Mouse (Mus musculus) intestine, embryonic 15.5 days (tissue): ENCODE results near the gene Mettl15. TPM values are rescaled to one million over a fixed set of nuclear protein-coding genes. Genes with fewer than 3 reads are reported as not detected.

ENCODE experiments used
- ATAC-seq: fragments of 200-750 bp; cut with Nextera tagmentation; 2 replicates; pipeline ENCODE4 v1.8.0; 2017; ENCODE audit warnings: moderate TSS enrichment, moderate library complexity
- H3K27ac ChIP-seq: fragments of 300-500 bp; sonication (generic); 2 replicates; pipeline ENCODE4 v1.5.1; 2015; ENCODE audit warnings: mild to moderate bottlenecking, inconsistent platforms
- H3K27me3 ChIP-seq: fragments of 300-500 bp; sonication (generic); replicated peaks from 2 replicates; pipeline ENCODE4 v1.6.1; 2015; ENCODE audit warnings: inconsistent platforms
- H3K36me3 ChIP-seq: fragments of 300-500 bp; sonication (generic); 2 replicates; pipeline ENCODE4 v1.6.1; 2015; ENCODE audit warnings: inconsistent platforms
- H3K4me1 ChIP-seq: fragments of 300-500 bp; sonication (generic); replicated peaks from 2 replicates; pipeline ENCODE4 v1.6.1; 2015; ENCODE audit warnings: inconsistent platforms
- H3K4me2 ChIP-seq: fragments of 300-500 bp; sonication (generic); replicated peaks from 2 replicates; pipeline ENCODE4 v1.6.1; 2015; ENCODE audit warnings: mild to moderate bottlenecking, inconsistent platforms
- H3K4me3 ChIP-seq: fragments of 300-500 bp; sonication (generic); replicated peaks from 2 replicates; pipeline ENCODE4 v1.5.1; 2015; ENCODE audit warnings: inconsistent platforms
- H3K9ac ChIP-seq: fragments of 300-500 bp; sonication (generic); 2 replicates; pipeline ENCODE4 v1.6.1; 2015; ENCODE audit warnings: inconsistent platforms
- H3K9me3 ChIP-seq: fragments of 300-500 bp; sonication (generic); 2 replicates; pipeline ENCODE4 v1.6.1; 2016; ENCODE audit warnings: inconsistent platforms
- WGBS: fragments of 180-500 bp; shearing (Covaris S2); methylation state at CpG from one replicate; pipeline ENCODE4 v1.1.7; 2015; 5-methylcytosine and 5-hydroxymethylcytosine counted together
- polyA plus RNA-seq: library from polyadenylated mRNA; unstranded; fragments of >200 nt; fragmentation: Nextera tagmentation; extraction: Ambion mirVana; gene quantifications from 2 replicates; pipeline ENCODE4 v1.2.1, GENCODE M21; 2015

Mettl15 gene
- 11.6 and 13.7 TPM in 2 replicates for polyA plus RNA-seq

DNA sequence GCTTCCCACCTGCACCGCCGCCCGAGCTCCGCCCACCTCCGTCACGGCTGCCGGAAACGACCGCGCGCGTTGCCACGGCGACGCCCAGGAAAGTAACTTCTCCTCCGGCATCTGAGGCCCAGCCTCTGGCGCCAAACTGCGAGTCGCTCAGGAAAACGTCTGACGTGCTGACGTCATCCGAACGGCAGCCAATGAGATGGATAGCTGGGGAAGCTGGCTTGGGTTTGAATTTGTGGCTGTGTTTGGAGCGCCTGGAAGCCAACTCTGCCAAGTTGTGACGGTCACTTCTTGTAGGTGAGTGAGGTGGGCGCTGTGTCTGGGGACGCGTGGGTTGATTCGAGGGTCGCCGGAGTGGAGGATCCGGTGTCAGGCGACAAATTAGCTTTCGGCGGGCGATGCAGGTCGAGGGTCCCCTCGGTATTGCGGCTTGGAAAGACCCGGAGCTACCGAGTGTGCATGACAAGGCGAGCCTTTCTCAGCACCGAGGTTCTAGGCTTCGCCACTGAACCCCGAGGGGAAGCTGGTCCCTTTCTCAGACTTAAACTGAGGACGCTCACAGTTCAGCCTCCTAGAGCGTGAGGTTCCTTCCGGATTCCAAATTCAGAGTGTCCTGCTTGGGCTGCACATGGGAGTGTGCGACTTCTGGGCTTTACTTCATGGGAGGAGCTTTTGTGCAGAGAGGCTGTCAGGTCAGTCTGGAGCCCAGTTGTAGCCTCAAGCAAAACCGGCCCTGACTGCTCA, at the start of gene Mettl15, which contains the start of gene Kif18a:
Gene Mettl15, minus strand, starts transcription at position 149 of the 741 bp plus-strand sequence.
Gene Kif18a, plus strand, starts transcription at position 139 of the 741 bp plus-strand sequence.
- ATAC-seq: peak; percentile 99
- peak within 1 kb of the TSS; percentile 82 for H3K27ac ChIP-seq
- under 1% methylated on average over 51 of the region's 51 CpGs for WGBS

DNA sequence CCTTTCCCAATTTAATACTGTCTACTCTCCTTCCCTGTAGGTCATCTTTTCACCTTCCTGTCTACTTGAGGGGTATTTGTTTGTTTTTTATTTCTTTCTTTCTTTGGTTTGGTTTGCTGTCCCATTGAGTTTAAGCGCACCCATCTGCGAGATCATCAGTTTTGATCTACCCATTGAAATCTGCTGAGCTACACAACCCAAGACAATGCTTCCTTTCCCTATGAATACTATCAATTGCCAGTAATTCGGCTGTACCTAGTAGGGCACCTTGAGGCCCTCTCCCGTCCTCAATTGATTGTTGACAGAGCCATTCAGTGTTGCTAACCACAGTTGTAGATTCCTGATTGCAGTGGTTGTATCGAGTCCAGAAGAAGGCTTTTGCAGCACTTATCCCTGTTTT, 30.8 kb upstream of the Mettl15 start:
- no peak for ATAC-seq
- H3K27me3 ChIP-seq: no peaks in the 10 kb centered on the region
- peaks cover 5% of the 10 kb centered on the region; the same call in 1 of the 2 replicates for H3K36me3 ChIP-seq
- no peak overlapping the region for H3K4me3 ChIP-seq
- H3K27ac ChIP-seq: no peak overlapping the region
- no peaks in the 10 kb centered on the region for H3K9me3 ChIP-seq
- no peaks in the 10 kb centered on the region for H3K4me1 ChIP-seq
- 96% methylated on average over 5 of the region's 5 CpGs for WGBS
- H3K9ac ChIP-seq: no peak overlapping the region
- H3K4me2 ChIP-seq: no peak overlapping the region

More for the DNA sequence above, at the start of gene Mettl15, which contains the start of gene Kif18a:
- H3K27me3 ChIP-seq: no peaks in the 10 kb centered on the region
- peak within 1 kb of the TSS; percentile 72 for H3K4me3 ChIP-seq
- peak within 1 kb of the TSS; percentile 66 for H3K9ac ChIP-seq
- 0 out of 2 replicates have a peak, but pooled peaks cover 2% of the 10 kb centered on the region for H3K4me1 ChIP-seq
- H3K9me3 ChIP-seq: no peaks in the 10 kb centered on the region
- H3K4me2 ChIP-seq: peak within 1 kb of the TSS; percentile 66
- no peaks in the 10 kb centered on the region for H3K36me3 ChIP-seq

DNA sequence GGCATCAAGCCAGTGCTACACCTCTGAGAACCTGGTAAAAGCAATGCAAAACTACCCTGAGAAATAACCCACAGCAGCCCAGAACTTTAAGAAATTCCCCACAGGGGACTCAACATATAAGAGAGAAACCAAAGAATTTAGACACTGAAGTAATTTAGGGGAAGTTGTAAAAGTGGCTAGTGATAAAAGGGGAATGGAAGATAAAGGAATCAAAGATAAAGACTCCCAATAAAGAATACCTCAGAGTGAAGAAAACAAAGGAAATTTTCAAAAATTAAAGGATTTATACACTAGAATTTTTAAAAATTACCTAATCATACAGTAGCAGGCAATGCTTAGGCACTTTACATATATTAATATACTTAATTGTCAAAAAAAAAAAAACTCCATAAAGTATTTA, 23.1 kb upstream of the Mettl15 start:
- Histone ChIP-seq H3K27ac (no peak overlapping the region), H3K9me3 (no peaks in the 10 kb centered on the region), H3K27me3 (no peaks in the 10 kb centered on the region), H3K4me3 (no peak overlapping the region), H3K9ac (no peak overlapping the region), H3K4me1 (no peaks in the 10 kb centered on the region), H3K4me2 (no peak overlapping the region), H3K36me3 (no peaks in the 10 kb centered on the region)
- ATAC-seq: no peak

DNA sequence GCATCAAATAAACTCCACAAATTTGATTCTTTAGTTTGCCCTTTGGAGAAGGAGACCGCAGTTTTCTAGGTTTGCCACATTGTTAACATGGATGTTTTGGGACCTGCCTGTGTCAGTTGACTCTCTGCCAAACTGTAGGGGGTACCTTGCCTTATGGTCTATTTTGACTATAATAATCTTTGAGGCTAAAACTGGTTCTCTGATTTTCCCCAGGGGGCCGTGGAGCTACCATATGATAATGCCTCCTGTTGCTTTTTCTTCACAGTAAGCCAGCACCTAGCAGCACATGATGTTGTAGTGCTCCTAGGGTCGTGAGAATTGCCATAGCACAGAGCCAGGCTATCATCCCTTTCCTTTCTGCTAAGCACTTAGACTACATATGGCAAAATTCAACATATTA, 21.7 kb upstream of the Mettl15 start:
- WGBS: 92% methylated on average over 3 of the region's 3 CpGs
- no peaks in the 10 kb centered on the region for H3K4me1 ChIP-seq
- H3K36me3 ChIP-seq: no peaks in the 10 kb centered on the region

DNA sequence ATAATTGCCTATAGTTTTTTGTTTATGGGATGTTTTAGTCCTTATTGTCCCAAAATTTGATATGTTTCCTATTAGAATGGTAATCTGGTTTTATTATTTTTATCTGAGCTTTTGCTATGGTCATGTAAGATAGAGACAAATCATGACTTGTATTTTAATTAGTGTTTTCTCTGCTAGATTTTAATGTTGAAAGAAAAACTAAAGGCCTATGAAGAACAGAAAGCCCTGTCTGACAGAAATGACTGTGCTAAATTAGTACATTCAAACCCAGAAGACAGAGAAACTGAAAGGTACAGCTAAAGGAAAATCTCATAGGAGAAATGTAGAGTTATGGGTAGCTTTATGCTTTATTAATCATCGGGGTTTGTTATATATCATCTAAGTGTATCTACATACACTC, 17.6 kb upstream of the Mettl15 start:
- H3K4me3 ChIP-seq: no peak overlapping the region
- H3K9ac ChIP-seq: no peak overlapping the region
- no peaks in the 10 kb centered on the region for H3K4me1 ChIP-seq
- no peaks in the 10 kb centered on the region for H3K9me3 ChIP-seq
- no peak overlapping the region for H3K4me2 ChIP-seq
- H3K27ac ChIP-seq: no peak overlapping the region
- ATAC-seq: no peak
- WGBS: 93% methylated on average over 1 of the region's 1 CpGs
- no peaks in the 10 kb centered on the region for H3K36me3 ChIP-seq
- H3K27me3 ChIP-seq: no peaks in the 10 kb centered on the region

More for the DNA sequence above, 21.7 kb upstream of the Mettl15 start:
- Histone ChIP-seq H3K4me3 (no peak overlapping the region), H3K9me3 (no peaks in the 10 kb centered on the region), H3K9ac (no peak overlapping the region), H3K27me3 (no peaks in the 10 kb centered on the region), H3K27ac (no peak overlapping the region), H3K4me2 (no peak overlapping the region)
- ATAC-seq: no peak

DNA sequence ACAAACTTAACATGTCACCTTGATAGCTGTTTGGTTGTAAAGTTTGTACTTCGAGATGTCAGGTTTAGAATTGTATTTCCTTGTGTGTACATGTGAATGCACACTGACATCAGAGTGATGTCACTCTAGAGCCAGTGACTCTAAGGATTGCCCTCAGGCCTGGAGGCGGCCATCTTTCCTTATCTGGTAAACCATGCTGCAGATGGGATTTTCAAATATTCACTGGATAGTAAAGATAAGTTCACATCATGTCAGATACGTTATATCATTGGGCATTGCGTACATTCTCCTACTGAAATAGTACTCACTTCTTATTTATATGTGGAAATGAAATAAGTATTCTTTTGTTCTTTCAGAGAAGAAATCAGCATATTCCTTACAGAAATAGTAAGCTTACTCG, 15.7 kb upstream of the Mettl15 start:
- Histone ChIP-seq H3K4me3 (no peak overlapping the region), H3K27me3 (no peaks in the 10 kb centered on the region), H3K4me2 (no peak overlapping the region), H3K27ac (no peak overlapping the region), H3K36me3 (no peaks in the 10 kb centered on the region), H3K9ac (no peak overlapping the region), H3K9me3 (no peaks in the 10 kb centered on the region), H3K4me1 (no peaks in the 10 kb centered on the region)
- 89% methylated on average over 5 of the region's 5 CpGs for WGBS
- ATAC-seq: no peak

DNA sequence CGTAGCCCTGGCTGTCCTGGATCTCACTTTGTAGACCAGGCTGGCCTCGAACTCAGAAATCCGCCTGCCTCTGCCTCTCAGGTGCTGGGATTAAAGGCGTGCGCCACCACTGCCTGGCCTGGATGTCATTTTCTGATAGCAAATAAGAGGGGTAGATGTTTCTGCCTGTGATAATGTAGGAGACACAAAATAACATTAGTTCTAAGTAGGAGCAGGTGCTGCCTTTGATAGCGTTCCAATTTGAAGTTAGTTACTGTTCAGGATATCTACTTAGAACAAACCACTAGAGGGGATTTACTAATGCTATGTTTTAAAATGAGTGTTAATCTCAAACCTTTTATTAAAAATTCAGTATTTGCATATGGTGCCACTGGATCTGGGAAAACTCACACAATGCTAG, 8.8 kb upstream of the Mettl15 start:
- no peaks in the 10 kb centered on the region for H3K4me1 ChIP-seq
- H3K27me3 ChIP-seq: no peaks in the 10 kb centered on the region
- H3K9me3 ChIP-seq: no peaks in the 10 kb centered on the region
- WGBS: 93% methylated on average over 6 of the region's 6 CpGs
- ATAC-seq: no peak
- H3K36me3 ChIP-seq: 0 out of 2 replicates have a peak, but pooled peaks cover 3% of the 10 kb centered on the region
- H3K9ac ChIP-seq: no peak overlapping the region
- H3K4me2 ChIP-seq: no peak overlapping the region
- H3K4me3 ChIP-seq: no peak overlapping the region
- no peak overlapping the region for H3K27ac ChIP-seq

DNA sequence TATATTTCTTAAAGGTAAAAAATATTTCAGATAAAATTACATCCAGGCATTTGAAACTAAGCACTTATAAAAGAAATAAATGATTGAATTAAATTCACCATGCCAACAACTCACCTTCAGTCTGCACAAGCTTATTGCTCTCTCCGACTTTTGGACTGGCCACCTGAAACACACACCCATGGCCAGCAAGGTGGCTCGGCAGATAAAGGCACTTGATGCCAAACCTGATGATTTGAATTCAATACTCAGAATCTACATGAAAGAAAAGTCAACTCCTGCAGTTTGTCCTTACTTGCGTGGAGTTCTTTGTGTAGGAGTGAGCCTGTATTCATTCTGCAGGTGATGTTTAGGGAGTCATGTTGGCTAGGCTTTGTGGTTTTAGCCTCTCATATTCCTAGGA, 3.6 kb upstream of the Mettl15 start:
- Histone ChIP-seq H3K9ac (no peak overlapping the region), H3K36me3 (no peaks in the 10 kb centered on the region), H3K4me2 (no peak overlapping the region), H3K4me1 (0 out of 2 replicates have a peak, but pooled peaks cover 2% of the 10 kb centered on the region), H3K27me3 (no peaks in the 10 kb centered on the region), H3K4me3 (no peak overlapping the region), H3K9me3 (no peaks in the 10 kb centered on the region), H3K27ac (no peak overlapping the region)
- WGBS: 92% methylated on average over 3 of the region's 3 CpGs
- no peak for ATAC-seq

DNA sequence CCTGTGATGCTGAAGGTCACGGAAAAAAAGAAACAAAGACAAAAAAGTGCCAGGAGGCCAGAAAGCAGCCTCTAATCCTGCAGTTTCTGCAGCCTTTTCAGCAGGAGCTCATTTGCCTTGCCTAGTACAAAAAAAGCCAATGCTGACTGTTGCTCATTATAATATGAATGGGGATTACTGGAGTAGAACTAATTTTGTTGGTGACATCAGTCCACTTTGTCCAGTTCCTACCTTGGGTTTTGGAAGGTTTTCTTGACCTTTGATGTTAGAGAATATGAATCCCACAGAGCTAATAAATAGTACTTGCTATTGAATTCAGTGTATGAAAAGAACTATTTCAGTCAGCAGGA, 768 bp upstream of the Mettl15 start:
- WGBS: 0% methylated on average over 1 of the region's 1 CpGs
- Histone ChIP-seq H3K4me1 (0 out of 2 replicates have a peak, but pooled peaks cover 2% of the 10 kb centered on the region), H3K27ac (peak overlapping the region; percentile 82; the same call in 1 of the 2 replicates), H3K9me3 (no peaks in the 10 kb centered on the region), H3K9ac (peak overlapping the region; percentile 66), H3K27me3 (no peaks in the 10 kb centered on the region), H3K4me2 (peak overlapping the region; percentile 66), H3K36me3 (no peaks in the 10 kb centered on the region), H3K4me3 (peak overlapping the region; percentile 72)
- ATAC-seq: no peak

DNA sequence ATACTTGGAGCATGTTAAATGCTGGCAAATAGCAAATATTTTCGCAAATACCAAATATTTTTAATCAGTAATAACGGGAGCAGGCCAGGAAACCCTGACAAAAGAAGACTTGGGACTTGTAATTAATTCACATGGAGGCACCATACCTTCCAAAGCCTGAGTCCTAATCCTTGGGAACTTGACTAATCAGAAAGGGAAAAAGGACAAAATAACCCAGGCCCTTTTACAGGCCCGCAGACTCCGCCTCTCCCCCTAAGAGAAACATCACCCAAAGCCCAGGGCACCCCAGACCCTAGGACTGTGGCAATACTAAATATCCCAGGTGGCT, 312 bp downstream of the Mettl15 start:
- no peaks in the 10 kb centered on the region for H3K27me3 ChIP-seq
- ATAC-seq: no peak
- H3K27ac ChIP-seq: peak overlapping the region; percentile 24; the same call in 1 of the 2 replicates

DNA sequence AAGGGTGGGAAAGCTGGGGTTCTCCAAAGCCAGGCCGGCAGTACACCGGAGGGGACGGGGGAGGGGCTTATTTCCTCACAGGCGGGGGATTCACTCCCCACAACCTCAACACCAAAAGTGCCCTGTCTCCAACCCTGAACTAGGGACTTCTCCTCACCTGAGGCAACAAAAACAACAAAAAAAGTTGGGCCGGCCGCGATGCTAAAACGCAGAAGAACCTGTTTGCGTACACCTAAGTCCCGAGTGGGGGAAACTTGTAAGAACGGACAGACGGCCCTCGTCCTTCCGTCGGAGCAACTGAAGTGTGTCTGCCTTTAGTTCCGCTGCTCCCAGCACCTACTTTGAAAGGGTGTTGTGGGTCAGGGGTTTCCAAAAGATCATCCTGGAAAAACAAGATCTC, 2.5 kb downstream of the Mettl15 start:
- Histone ChIP-seq H3K4me1 (0 out of 2 replicates have a peak, but pooled peaks cover 2% of the 10 kb centered on the region), H3K9me3 (no peaks in the 10 kb centered on the region), H3K9ac (peak overlapping the region; percentile 58), H3K36me3 (no peaks in the 10 kb centered on the region), H3K4me2 (peak overlapping the region; percentile 63), H3K27ac (no peak overlapping the region), H3K4me3 (peak overlapping the region; percentile 58), H3K27me3 (no peaks in the 10 kb centered on the region)
- peak; percentile 15; the same call in 1 of the 2 replicates for ATAC-seq
- 1% methylated on average over 16 of the region's 16 CpGs for WGBS

More for the DNA sequence above, 312 bp downstream of the Mettl15 start:
- H3K9me3 ChIP-seq: no peaks in the 10 kb centered on the region
- peak overlapping the region; percentile 52 for H3K4me2 ChIP-seq
- peak overlapping the region; percentile 72 for H3K4me3 ChIP-seq
- H3K36me3 ChIP-seq: no peaks in the 10 kb centered on the region
- WGBS: 8% methylated on average over 4 of the region's 4 CpGs
- H3K9ac ChIP-seq: peak overlapping the region; percentile 41
- 0 out of 2 replicates have a peak, but pooled peaks cover 2% of the 10 kb centered on the region for H3K4me1 ChIP-seq

DNA sequence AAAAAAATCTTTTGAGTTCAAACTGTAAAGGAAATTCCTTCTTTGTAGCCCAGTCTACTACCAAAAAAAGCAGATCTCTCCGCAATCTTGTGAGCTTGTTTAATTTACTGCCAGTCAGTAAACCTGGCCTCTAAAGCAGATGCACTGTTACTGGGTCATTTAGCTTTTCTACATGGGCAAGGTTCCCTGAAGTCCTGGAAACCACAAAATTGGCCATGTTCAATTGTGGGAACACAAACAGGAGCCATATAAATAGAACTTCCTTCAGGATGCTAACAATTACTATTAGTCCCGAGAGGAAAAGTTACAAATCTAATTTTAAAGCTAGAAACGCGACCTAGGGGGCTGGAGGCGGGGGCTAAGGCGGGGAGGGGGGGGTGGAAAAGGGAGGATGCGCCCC, 3.0 kb downstream of the Mettl15 start:
- Histone ChIP-seq H3K27ac (no peak overlapping the region), H3K36me3 (no peaks in the 10 kb centered on the region), H3K9ac (peak overlapping the region; percentile 58), H3K4me2 (peak overlapping the region; percentile 63), H3K27me3 (no peaks in the 10 kb centered on the region), H3K4me3 (peak overlapping the region; percentile 58), H3K9me3 (no peaks in the 10 kb centered on the region), H3K4me1 (0 out of 2 replicates have a peak, but pooled peaks cover 2% of the 10 kb centered on the region)
- 3% methylated on average over 7 of the region's 7 CpGs for WGBS
- ATAC-seq: no peak

DNA sequence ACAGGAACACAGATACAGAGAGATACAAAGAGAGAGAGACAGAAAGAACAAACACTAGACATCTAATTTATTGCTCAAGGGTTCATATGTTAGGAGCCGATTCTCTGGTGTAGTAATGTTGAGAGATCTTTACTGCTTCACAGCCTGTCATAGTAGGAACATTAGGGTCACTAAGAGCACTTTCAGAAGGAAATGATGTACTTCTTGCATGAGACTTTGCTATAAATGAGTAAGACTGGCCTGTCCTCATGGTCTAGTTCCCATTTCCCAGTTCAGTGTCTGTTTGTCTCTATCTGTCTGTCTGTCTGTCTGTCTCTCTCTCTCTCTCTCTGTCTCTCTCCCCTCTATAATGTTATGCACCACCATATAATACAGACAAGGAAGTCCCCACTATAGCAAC, 7.5 kb downstream of the Mettl15 start:
- 76% methylated on average over 1 of the region's 1 CpGs for WGBS
- no peak overlapping the region for H3K27ac ChIP-seq
- H3K27me3 ChIP-seq: no peaks in the 10 kb centered on the region
- H3K4me3 ChIP-seq: no peak overlapping the region
- H3K4me2 ChIP-seq: no peak overlapping the region
- ATAC-seq: no peak
- H3K9ac ChIP-seq: no peak overlapping the region
- H3K36me3 ChIP-seq: no peaks in the 10 kb centered on the region
- no peaks in the 10 kb centered on the region for H3K4me1 ChIP-seq
- H3K9me3 ChIP-seq: no peaks in the 10 kb centered on the region
